Mouse (Mus musculus): ENCODE measurements around the gene Eif2b2.

- no peak for TF ChIP-seq UBTF (IDR thresholded peaks at IDR 0.05; ENCODE audit: borderline replicate concordance, insufficient read depth, low read depth, low read length)
- no peak for TF ChIP-seq E2F4 (IDR thresholded peaks at IDR 0.05; ENCODE audit: borderline replicate concordance, low read depth, low read length)
- no peak for TF ChIP-seq CTCF (IDR thresholded peaks at IDR 0.05 in 2 of 3, conservative IDR thresholded peaks at IDR 0.05 in 1 of 3; ENCODE audit: control insufficient read depth in 1 of 3, insufficient read depth in 1 of 3, low read depth in 2 of 3, low read length in 3 of 3, poor library complexity in 1 of 3, severe bottlenecking in 1 of 3)
- TF ChIP-seq EP300 (IDR thresholded peaks at IDR 0.05; ENCODE audit: low read depth in 1 of 2, low read length in 2 of 2), result no peak
- TF ChIP-seq NRF1 (IDR thresholded peaks at IDR 0.05; ENCODE audit: insufficient read depth, low read depth, low read length, poor library complexity, severe bottlenecking), result no peak
- no peak for TF ChIP-seq BHLHE40 (IDR thresholded peaks at IDR 0.05; ENCODE audit: borderline replicate concordance, low read depth, low read length)
- TF ChIP-seq GATA1 (IDR thresholded peaks at IDR 0.05; ENCODE audit: low read depth, low read length), result no peak
- TF ChIP-seq USF2 (IDR thresholded peaks at IDR 0.05; ENCODE audit: borderline replicate concordance in 1 of 2, insufficient read depth in 1 of 2, low read depth in 1 of 2, low read length in 2 of 2), result no peak
Observed at GRCm38 (mm10) chr12:85193923-85194622, 25.2 kb upstream of the Eif2b2 start.
